Mouse (Mus musculus) bone marrow, adult 2 months (tissue): ENCODE results near the gene 1700001O22Rik.

Experiments
- CTCF ChIP-seq: fragments of 200-500 bp; IDR thresholded peaks from 2 replicates; pipeline ENCODE4 v1.5.1; 2011; ENCODE audit warnings: low read length, control low read depth; ENCODE audit not compliant: control insufficient read depth, insufficient read depth
- POLR2A ChIP-seq: fragments of 200-500 bp; IDR thresholded peaks from 2 replicates; pipeline ENCODE4 v1.6.1; 2011; ENCODE audit warnings: low read depth, mild to moderate bottlenecking, control low read depth, low read length, borderline replicate concordance; ENCODE audit not compliant: control insufficient read depth

- TF ChIP-seq CTCF, result no peak
- no peak for TF ChIP-seq POLR2A
Measured at GRCm38 (mm10) chr2:30795889-30796275, 7.6 kb downstream of the 1700001O22Rik start.
